Mouse (Mus musculus): ENCODE data around the gene Mical2. TPM values are rescaled to one million over a fixed set of nuclear protein-coding genes. Genes with fewer than 3 reads are reported as not detected.

The Mical2 gene
- total RNA-seq, 2 experiments from 2014 or later = 0.46 to 0.52 TPM

DNA sequence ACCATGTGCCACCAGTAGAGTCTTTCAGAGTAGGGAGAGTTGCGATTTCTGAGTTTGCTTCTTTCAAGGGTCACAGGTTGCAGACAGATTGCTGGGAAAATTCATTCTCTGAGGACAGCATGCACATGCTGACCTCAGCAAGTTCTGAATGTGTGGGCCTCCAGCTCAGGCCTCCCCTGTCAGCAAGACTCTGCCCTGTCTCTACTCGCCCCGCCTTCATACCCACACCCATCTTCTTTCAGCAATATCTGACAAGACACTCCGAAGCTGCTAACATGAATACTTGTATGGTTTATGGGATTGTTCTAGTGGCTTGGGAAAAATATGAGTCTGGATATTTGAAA lies 84.3 kb downstream of the Mical2 start:
- ATAC-seq (replicated peaks; ENCODE audit: poor library complexity) = no peak

DNA sequence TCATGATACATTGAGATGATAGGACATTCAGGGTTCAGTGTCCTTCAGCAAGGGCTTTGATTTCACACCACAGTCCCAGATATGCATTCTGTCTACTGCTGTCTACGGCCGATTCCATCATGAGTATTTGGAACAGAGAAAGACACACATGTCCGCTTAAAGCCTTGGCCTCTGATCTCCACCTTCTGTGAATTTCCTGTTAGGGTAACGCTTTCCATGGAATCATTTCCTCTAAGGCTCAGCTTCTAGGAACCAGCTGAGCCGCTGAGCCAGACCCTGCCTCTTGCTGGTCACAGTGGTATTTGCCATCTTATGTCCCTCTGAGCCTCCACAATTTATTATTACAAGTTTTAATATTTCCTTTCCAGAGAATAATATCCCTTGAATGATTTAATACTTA lies 87.6 kb downstream of the Mical2 start:
- ATAC-seq (replicated peaks; ENCODE audit: poor library complexity) = no peak

DNA sequence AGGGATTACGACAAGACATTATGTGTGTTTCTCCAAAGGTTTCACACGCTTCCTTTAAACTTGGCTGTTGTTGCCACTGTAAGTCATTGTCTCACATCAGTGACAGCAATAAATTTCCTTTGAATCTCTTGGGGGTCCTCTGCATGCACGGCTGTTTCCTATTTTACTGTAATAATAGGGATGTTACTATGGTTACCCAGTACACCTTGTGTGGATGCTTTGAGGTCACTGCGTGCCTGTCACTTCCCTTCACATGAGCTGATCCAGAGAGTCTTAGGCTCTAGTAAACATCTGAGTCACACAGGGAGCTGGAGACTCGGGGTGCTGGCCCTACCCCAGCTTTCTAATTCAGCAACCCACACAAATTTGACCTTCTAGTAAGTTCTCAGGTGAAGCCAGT lies 88.0 kb downstream of the Mical2 start:
- ATAC-seq (replicated peaks; ENCODE audit: poor library complexity) = no peak

DNA sequence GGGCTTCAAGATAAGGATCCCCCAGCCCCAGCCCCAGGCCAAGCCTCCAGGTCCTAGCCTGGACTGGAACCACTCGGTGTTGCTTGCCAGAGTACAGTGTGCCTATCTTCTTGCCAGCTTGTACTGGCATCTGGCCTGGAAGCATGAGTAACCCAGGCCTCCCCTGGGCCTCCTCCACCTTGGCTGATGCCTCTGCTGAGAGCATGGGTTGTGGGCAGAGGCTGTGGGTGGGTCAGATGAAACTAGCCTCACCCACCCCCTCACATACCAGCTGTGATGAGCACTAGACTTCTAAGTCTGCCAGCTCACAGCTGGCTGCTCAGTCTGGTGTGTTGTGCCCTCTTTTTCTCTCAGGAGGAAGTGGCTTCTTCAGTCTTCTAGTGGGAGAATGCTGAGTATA lies 90.6 kb downstream of the Mical2 start:
- no peak for ATAC-seq (replicated peaks; ENCODE audit: poor library complexity)

DNA sequence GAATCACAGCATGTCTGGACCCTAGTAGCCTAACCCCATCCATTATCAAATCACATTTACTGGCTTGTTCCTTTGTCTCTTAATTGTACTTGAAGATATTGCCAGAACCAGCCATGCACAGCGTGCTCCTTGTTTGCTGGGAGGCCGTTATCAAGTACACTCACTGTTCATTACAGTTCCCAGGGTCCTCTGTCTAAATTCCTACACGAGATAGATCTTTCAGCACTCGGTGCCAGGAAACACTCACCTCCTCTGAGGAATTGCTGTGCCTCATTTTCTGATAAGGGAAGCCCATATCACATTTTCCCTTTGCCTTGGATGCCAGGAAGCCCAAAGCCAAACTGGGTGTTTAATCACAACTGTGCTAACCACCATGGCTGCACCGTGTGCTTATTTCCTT lies 91.8 kb downstream of the Mical2 start:
- ATAC-seq (replicated peaks; ENCODE audit: poor library complexity) = no peak

DNA sequence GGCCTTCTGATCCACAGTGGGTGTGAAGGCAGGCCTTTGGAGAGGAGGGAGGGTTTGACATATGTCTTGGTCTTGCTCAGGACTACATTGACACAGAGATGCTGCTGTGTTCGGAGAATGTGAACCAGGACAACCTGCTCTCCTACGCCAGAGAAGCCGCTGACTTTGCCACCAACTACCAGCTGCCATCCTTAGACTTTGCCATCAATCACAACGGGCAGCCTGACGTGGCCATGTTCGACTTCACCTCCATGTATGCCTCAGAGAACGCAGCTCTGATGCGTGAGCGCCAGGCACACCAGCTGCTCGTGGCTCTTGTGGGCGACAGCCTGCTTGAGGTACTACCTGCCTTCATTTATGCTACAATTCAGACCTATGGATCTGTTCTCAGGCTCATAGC lies 92.7 kb downstream of the Mical2 start:
- no peak for ATAC-seq (replicated peaks; ENCODE audit: poor library complexity)

DNA sequence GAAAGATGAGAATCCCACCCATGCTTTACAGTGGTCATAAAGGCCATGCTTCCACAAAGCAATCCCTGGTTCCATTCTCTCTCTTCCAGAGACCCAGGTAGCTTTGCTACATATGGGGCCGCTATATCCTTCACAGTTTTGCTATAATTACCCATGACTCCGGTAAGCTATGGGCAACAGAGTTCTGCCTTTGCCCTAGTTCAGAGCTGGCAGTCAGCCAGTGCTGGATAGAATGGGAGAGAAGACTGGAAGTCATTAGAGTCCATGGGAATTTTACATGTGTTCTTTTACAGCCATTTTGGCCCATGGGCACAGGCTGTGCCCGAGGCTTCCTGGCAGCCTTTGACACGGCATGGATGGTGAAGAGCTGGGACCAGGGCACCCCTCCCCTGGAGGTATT lies 93.8 kb downstream of the Mical2 start:
- ATAC-seq (replicated peaks; ENCODE audit: poor library complexity) = no peak

DNA sequence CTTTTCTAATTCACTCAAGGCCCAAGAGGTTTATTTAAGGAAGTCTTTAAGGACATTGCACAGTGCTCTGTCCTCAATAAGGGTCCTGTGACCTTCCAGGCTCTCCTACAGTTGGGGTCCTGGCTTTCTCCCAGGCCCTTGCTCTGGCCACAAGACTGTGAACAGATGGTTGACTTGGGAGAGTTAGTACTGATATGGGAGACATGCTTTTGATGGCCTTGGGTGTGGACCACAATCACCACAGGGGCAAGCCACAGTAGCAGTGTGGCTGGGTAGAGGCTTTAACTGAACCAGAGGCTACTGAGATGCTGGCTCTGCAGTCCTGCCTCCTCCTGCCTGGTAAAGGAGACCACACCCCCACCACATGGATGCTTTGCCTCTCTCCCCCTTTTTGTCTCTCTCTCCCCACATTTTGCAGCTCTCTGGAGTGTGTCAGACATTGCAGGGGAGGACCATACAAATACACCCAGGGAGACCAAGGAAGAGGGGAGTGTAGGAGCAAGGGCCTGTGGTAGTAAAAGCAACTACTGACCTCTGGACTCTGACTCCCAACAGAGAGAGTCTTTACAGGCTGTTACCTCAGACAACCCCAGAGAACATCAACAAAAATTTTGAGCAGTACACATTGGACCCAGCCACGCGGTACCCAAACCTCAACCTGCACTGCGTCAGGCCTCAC lies 94.5 kb downstream of the Mical2 start:
- ATAC-seq (replicated peaks; ENCODE audit: poor library complexity) = no peak

DNA sequence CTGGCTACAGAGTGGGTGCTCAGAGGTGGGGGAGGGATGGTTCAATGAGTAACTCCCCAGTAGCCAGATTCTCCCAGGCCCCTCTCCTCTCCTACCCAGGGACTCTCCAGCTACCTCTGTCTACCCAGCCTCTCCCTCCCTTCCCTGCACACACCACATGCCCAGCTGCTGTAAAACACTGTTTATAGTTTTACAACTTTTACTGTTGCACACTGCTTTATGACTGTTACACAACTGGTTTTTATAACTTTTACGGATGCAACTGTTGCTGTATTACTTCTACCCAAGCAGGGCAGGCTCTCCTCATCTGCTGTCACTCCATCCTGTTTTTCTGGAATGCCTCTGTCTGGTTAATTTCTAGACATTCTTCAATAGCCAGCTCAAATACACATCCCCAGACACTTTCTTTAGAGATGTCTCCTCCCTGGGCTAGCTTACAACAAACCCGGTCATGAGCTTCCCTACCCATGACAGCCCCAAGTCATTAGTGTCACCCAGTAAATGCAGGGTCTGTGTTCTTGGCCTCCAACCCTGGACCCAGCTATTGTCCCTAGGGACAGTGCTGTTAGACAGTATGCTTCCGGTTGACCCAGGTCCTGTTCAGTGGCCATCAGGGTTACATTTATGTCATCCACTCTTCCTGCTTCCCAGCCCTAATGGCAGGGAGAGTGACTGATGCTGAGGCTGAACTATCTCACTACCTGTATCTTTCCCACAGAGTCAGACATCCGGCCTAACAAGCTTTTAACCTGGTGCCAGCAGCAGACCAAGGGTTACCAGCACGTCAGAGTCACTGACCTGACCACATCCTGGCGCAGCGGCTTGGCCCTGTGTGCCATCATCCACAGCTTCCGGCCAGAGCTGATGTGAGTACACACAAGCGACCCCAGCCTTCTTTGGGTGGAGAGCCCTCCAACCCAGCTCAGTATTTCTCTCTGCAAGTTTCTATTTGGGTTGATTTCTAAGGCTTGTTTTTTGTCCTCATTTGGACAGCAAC lies 96.4 kb downstream of the Mical2 start:
- ATAC-seq (replicated peaks; ENCODE audit: poor library complexity) = peak; percentile 65

DNA sequence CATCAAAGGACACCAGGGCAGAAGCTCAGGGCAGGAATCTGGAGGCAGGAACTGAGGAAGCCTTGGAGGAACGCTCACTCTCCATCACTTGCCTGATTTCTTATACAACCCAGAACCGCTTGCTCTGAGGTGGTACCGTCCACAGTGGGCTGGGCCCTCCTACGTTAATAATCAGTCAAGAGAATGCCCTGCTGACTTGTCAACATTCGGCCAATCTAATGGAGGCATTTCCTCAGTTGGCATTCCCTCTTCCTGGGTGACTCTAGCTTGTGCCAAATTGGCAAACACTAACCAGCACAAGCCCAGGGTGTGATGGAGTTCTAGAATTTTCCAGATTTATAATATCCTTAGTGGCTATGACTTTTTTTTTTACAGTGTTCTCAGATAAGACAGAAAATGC lies 98.9 kb downstream of the Mical2 start:
- ATAC-seq (replicated peaks; ENCODE audit: poor library complexity) = no peak

DNA sequence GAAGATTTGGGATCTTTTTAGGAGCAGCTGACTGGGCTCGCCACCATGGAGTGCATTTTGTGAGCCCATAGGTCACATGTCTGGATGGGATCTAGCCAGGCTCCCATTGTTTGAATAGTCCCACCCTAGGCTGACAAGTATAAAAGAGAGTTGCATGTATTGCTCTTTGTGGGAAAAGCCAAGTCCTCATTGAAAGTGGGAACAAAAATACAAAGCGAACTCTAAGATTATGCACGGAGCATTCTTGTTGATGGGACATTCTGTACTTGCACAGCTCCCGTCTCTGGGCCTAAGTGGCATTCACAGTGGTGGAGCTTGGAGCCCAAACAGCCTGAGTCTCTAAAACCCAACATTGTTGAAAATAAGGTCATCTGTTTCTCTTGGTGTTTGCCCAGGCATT lies 101.2 kb downstream of the Mical2 start:
- ATAC-seq (replicated peaks; ENCODE audit: poor library complexity) = no peak

DNA sequence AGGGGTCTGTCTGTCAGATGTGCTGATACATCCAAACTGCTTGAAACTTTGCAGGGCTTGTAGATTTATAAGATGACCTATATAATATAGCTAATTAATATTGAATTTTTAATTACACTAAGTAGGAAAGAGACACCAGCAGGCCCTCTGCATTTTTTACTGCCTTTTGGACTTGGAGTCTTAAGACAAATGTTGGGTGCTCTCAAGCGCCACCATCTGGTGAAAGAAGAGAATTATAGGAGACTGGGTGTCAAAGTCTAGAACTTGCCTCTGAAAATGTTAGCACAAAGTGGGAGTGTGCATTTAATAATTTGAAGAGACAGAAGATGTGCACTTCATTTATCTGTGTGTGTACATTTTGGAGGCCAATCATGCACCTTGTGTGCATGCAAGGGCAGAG lies 103.3 kb downstream of the Mical2 start:
- peak; percentile 48; the same call in 1 of the 2 replicates for ATAC-seq (replicated peaks; ENCODE audit: poor library complexity)

DNA sequence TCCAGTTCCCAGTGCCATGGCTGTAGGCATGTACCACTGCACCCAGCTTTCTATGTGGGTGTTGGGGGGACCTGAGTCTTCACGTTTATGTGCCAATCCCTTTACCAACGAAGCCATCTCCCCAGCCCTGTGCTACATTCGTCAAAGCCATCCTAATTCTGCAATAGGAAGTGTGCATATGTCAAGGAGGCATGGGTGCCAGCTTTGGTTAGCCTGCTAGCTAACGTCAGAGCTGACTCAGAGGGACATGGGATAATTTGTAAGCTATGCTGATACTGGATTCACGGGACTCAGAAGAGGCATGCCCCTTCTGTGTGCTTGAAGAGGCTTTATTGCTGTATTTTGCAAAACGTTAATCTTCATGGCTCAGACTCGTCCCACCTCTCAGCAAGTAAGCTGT lies 103.8 kb downstream of the Mical2 start:
- ATAC-seq (replicated peaks; ENCODE audit: poor library complexity) = no peak

DNA sequence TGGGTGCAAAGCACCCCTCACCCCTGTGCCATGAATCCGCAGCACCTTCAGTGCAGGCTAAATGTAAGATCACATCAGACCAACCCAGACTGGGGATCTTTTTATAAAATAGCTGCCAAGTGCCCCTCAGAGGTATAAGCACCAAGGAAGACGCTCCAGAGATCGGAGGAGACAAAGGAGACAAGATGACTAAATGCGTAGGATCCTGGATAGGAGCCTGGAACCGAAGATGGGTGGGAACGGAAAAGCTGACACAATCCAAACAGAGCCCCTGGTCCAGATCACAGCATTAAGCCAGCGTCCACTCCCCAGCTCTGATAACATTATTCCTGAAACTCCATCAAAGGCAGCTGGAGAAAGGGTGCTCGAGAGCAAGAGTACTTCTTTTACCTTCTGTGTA lies 105.3 kb downstream of the Mical2 start:
- no peak for ATAC-seq (replicated peaks; ENCODE audit: poor library complexity)

DNA sequence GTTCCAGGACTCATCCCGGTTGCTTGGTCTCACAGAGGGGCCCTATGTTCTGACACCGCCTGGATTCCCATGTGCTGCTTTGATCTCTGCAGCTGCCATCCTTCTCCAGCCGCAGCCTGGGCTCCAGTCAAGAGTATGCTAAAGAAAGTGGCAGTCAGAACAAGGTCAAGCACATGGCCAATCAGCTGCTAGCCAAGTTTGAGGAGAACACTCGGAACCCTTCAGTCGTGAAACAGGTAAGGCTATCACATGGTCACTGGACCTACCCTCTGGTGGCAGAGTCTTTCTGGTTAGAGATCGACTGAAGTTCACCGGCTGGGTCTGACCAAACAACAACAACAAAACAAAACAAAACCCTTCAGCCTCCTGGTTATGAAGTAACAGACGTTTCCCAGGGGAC lies 106.1 kb downstream of the Mical2 start:
- ATAC-seq (replicated peaks; ENCODE audit: poor library complexity) = no peak

DNA sequence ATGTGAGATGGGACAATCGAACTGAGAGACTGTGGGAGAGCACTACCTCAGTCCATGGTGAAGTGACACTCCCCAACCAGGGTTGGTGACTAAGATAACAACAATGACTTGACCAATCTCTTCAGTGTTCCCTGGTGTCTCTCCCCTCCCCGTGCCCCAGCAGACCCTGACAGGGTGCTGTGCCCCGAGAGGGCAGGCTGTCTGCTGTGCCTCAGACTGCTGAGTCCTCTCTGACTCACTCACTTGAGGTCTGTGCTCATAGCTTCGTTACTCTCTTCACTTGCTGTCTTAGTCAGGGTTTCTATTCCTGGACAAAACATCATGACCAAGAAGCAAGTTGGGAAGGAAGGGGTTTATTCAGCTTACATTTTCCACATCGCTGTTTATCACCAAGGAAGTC lies 106.8 kb downstream of the Mical2 start:
- ATAC-seq (replicated peaks; ENCODE audit: poor library complexity) = no peak

DNA sequence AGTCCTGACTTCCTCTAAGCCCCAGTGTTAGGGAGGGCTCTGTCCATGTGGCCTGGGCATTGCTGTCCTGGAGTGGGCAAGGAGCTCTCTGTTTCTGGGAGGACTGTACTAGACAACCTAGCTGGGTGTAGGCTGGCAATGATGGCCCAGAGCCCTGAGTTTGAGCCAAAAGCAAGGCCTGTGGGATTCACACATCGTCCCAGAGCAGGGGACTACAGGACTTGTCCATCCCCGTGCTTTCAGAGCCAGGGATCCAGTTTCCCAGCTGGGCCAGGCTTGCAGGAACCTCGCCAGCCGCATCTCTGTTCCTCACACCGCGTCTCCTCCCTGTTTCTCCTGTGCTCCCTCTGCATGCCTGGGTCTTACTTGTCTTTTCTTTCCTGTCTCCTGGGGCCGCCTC lies 107.7 kb downstream of the Mical2 start:
- ATAC-seq (replicated peaks; ENCODE audit: poor library complexity) = no peak

DNA sequence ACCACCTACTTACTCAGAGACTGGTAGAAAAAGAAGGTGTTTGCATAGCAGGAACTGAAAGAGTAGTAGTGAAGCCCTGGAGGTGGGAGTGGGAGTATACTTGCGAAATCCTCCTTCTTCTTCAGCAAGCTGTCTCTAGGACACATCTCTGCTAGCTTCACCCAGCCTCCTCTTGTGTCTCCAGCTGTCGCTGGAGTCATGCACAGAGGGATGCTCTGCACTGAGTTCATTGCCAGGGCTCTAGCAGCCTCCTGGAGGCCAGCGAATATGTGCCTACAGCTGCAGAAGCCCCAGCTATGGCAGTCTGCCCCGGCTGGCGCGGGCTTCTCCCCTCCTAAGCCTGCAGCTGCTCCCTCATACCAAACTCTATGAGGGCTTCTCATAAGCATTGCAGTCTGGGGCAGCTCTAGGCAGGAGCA lies 110.6 kb downstream of the Mical2 start:
- no peak for ATAC-seq (replicated peaks; ENCODE audit: poor library complexity)

DNA sequence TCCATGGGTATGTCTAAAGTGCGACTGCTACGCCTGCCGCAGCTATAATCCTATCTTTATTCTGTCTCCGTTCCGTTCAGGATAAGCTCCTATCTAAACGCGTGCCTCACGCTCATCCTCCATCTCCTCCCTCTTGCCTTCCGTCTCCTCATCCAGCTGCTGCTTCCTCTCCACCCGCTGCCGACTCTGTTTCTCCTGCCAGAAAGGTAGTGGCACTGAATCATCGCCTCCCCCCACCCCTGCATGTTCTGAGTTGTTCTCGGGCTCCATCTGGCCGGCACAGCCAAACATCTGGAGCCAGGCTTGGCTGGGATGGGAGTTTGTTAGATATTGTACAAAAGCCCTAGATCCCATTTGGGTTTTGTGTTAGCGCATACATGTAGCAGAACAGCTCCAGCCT lies 111.1 kb downstream of the Mical2 start:
- ATAC-seq (replicated peaks; ENCODE audit: poor library complexity) = no peak

DNA sequence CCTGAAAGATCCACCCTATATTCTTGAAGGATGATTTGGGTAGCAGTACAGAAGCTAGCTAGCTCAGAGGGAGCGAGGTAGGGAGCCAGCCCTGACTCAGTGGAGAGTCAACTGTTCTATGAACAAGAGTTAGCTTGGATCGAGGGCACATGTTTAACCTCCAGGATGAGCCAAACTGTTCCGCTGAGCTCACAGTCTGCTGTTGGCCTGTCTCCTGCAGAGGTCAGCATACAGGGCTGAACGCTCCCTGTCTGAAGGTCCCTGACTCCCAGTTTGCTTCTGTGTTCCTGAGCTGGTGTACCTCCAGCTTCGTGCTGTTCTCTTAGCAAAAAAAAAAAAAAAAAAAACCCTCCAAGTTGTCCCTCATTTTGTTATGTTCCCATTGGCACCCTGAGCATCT lies 112.1 kb downstream of the Mical2 start:
- ATAC-seq (replicated peaks; ENCODE audit: poor library complexity) = no peak

DNA sequence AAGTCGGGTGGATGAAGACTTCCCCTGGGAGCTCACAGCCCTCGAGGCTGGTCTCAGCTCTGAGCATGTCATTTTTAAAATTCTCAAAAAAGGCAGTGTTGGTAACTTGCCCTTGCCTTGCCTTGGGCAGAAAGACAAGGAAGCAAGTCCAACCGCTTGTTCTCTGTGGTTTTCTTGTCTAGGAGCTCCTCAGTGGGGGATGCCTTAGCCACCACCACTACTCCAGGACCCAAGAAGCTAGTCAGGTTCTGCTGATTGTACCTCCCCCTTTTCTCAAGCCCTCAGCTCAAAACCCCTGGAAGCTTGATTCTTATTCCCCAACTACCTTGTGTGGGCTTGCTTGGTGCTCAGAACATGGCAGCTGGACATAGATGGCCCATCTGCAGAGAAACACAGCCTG lies 115.4 kb downstream of the Mical2 start:
- 0 out of 2 replicates have a peak, but pooled peaks have one; percentile 20 for ATAC-seq (replicated peaks; ENCODE audit: poor library complexity)

DNA sequence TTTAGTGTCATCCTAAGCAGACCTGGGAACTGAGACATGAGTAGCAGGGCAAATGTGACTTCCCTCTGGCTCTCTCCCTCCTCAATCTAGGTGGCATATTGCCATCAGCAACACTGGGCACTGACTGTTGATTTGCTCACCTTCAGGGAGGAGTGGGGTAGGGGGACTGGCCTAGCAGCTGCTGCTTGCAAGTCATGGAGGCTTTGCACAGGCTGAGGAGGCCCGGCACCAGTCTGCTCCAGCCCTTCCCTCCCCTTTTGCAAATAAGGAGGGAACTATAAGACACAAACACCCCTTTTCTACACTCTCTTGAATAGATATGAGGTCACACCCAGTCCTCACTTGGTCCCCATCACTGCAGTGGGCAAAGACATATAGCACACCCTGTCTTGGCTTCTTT lies 120.0 kb downstream of the Mical2 start:
- no peak for ATAC-seq (replicated peaks; ENCODE audit: poor library complexity)

Data from megakaryocyte progenitor cell, adult 5-6 weeks (primary cell).